Mouse (Mus musculus) hindbrain, embryonic 16.5 days (tissue): ENCODE measurements around the gene Zfand3. TPM values are rescaled to one million over a fixed set of nuclear protein-coding genes. Genes with fewer than 3 reads are reported as not detected.

Experiments used
- ATAC-seq: fragments of 200-750 bp; cut with Nextera tagmentation; 2 replicates; pipeline ENCODE4 v1.8.0; 2017; ENCODE audit warnings: moderate TSS enrichment, moderate library complexity
- H3K27ac ChIP-seq: fragments of 300-500 bp; sonication (generic); 2 replicates; pipeline ENCODE4 v1.5.1; 2014; ENCODE audit warnings: low read depth, mild to moderate bottlenecking, control low read depth, low read length, moderate library complexity
- H3K27me3 ChIP-seq: fragments of 300-500 bp; sonication (generic); replicated peaks from 2 replicates; pipeline ENCODE4 v1.6.1; 2014; ENCODE audit warnings: low read length; ENCODE audit not compliant: control insufficient read depth, insufficient read depth
- H3K36me3 ChIP-seq: fragments of 300-500 bp; sonication (generic); 2 replicates; pipeline ENCODE4 v1.6.1; 2014; ENCODE audit warnings: mild to moderate bottlenecking, low read length, moderate library complexity, mixed read lengths; ENCODE audit not compliant: control insufficient read depth, insufficient read depth
- H3K4me1 ChIP-seq: fragments of 300-500 bp; sonication (generic); 2 replicates; pipeline ENCODE4 v1.6.1; 2014; ENCODE audit warnings: low read depth, low read length; ENCODE audit not compliant: control insufficient read depth, insufficient read depth
- H3K4me2 ChIP-seq: fragments of 300-500 bp; sonication (generic); 2 replicates; pipeline ENCODE4 v1.6.1; 2014; ENCODE audit warnings: mild to moderate bottlenecking, low read length, control low read depth, moderate library complexity
- H3K4me3 ChIP-seq: fragments of 300-500 bp; sonication (generic); 2 replicates; pipeline ENCODE4 v1.5.1; 2014; ENCODE audit warnings: mild to moderate bottlenecking, low read length, control low read depth, moderate library complexity
- H3K9ac ChIP-seq: fragments of 300-500 bp; sonication (generic); 2 replicates; pipeline ENCODE4 v1.6.1; 2014; ENCODE audit warnings: low read depth, mild to moderate bottlenecking, control low read depth, low read length, moderate library complexity
- H3K9me3 ChIP-seq: fragments of 300-500 bp; sonication (generic); 2 replicates; pipeline ENCODE4 v1.6.1; 2014; ENCODE audit warnings: mild to moderate bottlenecking, low read length, moderate library complexity; ENCODE audit not compliant: control insufficient read depth
- WGBS: fragments of 180-500 bp; shearing (Covaris S2); extraction: QIAGEN DNeasy Blood & Tissue Kit; methylation state at CpG from one replicate; pipeline ENCODE4 v1.1.7; 2014; 5-methylcytosine and 5-hydroxymethylcytosine counted together
- polyA plus RNA-seq: library from polyadenylated mRNA; unstranded; fragments of >200 nt; fragmentation: Nextera tagmentation; extraction: Ambion mirVana; gene quantifications from 2 replicates; pipeline ENCODE4 v1.2.1, GENCODE M21; 2015

Gene Zfand3
- polyA plus RNA-seq, 1 experiment from 2014 or later = 53.3 TPM

GRCm38 (mm10) chr17:30245308-30245706 is 240.8 kb downstream of the Zfand3 start:
- H3K4me3 ChIP-seq = no peak overlapping the region
- H3K36me3 ChIP-seq = no peaks in the 10 kb centered on the region
- no peaks in the 10 kb centered on the region for H3K27me3 ChIP-seq
- no peak overlapping the region for H3K4me2 ChIP-seq
- no peak for ATAC-seq
- H3K27ac ChIP-seq = peak overlapping the region; percentile 31; the same call in 1 of the 2 replicates
- 0 out of 2 replicates have a peak overlapping the region, but pooled peaks have one; percentile 39 for H3K9ac ChIP-seq
- no peaks in the 10 kb centered on the region for H3K9me3 ChIP-seq
- WGBS = 59% methylated on average over 10 of the region's 10 CpGs
- H3K4me1 ChIP-seq = peaks cover 34% of the 10 kb centered on the region

- Histone ChIP-seq H3K9me3 (no peaks in the 10 kb centered on the region), H3K4me2 (no peak overlapping the region), H3K4me1 (peaks cover 13% of the 10 kb centered on the region), H3K27ac (no peak overlapping the region), H3K27me3 (no peaks in the 10 kb centered on the region), H3K36me3 (no peaks in the 10 kb centered on the region), H3K9ac (no peak overlapping the region), H3K4me3 (no peak overlapping the region)
- 70% methylated on average over 5 of the region's 5 CpGs for WGBS
- no peak for ATAC-seq
Measured at GRCm38 (mm10) chr17:30253028-30253427, 248.5 kb downstream of the Zfand3 start.

DNA sequence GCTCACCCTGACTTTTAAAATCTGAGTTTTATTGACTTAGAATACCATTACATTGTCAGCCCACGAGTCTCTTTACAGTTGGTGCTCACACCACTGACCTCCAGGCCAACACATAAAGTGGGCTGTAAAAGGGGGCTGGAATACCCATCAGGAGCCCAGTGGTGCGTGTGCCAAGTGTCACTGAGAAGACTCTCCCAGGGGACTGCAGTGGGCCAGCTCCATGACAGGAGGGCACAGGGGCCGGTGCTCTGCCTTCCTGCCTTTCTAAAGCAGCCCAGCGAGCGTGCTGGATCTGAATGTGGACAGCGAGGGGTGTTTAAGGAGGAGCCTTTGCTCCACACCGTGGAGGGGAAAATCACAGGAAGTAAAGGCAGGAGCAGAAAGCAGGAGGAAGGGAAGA is 249.4 kb downstream of the Zfand3 start:
- Histone ChIP-seq H3K4me1 (peaks cover 13% of the 10 kb centered on the region), H3K9me3 (no peaks in the 10 kb centered on the region), H3K9ac (no peak overlapping the region), H3K4me2 (no peak overlapping the region), H3K36me3 (no peaks in the 10 kb centered on the region), H3K27ac (no peak overlapping the region), H3K4me3 (no peak overlapping the region), H3K27me3 (no peaks in the 10 kb centered on the region)
- 47% methylated on average over 7 of the region's 7 CpGs for WGBS
- no peak for ATAC-seq

GRCm38 (mm10) chr17:30255928-30256560 is 251.5 kb downstream of the Zfand3 start:
- WGBS = 60% methylated on average over 8 of the region's 8 CpGs
- no peak overlapping the region for H3K27ac ChIP-seq
- H3K9me3 ChIP-seq = no peaks in the 10 kb centered on the region
- no peaks in the 10 kb centered on the region for H3K27me3 ChIP-seq
- H3K9ac ChIP-seq = peak overlapping the region; percentile 26; the same call in 1 of the 2 replicates
- H3K4me3 ChIP-seq = no peak overlapping the region
- no peak overlapping the region for H3K4me2 ChIP-seq
- ATAC-seq = no peak
- H3K4me1 ChIP-seq = peaks cover 21% of the 10 kb centered on the region
- H3K36me3 ChIP-seq = no peaks in the 10 kb centered on the region

- peaks cover 26% of the 10 kb centered on the region for H3K4me1 ChIP-seq
- H3K27me3 ChIP-seq = no peaks in the 10 kb centered on the region
- H3K9ac ChIP-seq = no peak overlapping the region
- no peaks in the 10 kb centered on the region for H3K36me3 ChIP-seq
- H3K4me2 ChIP-seq = no peak overlapping the region
- H3K9me3 ChIP-seq = no peaks in the 10 kb centered on the region
- 78% methylated on average over 4 of the region's 4 CpGs for WGBS
- no peak for ATAC-seq
- H3K27ac ChIP-seq = no peak overlapping the region
- no peak overlapping the region for H3K4me3 ChIP-seq
Measured at GRCm38 (mm10) chr17:30258480-30258879, 253.9 kb downstream of the Zfand3 start.

GRCm38 (mm10) chr17:30259938-30260337 is 255.4 kb downstream of the Zfand3 start:
- Histone ChIP-seq H3K9ac (no peak overlapping the region), H3K27ac (no peak overlapping the region), H3K36me3 (no peaks in the 10 kb centered on the region), H3K4me2 (no peak overlapping the region), H3K4me3 (no peak overlapping the region), H3K27me3 (no peaks in the 10 kb centered on the region), H3K4me1 (peaks cover 22% of the 10 kb centered on the region), H3K9me3 (no peaks in the 10 kb centered on the region)
- no peak for ATAC-seq
- WGBS = 65% methylated on average over 6 of the region's 6 CpGs

Other genes starting within 250 kb of the Zfand3 start
- gene Mdga1, start 34.6 kb upstream of the Zfand3 start, polyA plus RNA-seq = 13.9 and 14.0 TPM in 2 replicates